Mouse (Mus musculus) adrenal gland, postnatal 14 days (tissue): ENCODE measurements around the gene Mfap1b. TPM values are rescaled to one million over a fixed set of nuclear protein-coding genes. Genes with fewer than 3 reads are reported as not detected.
"Not testable (repeated sequence)": the region's sequence is repeated elsewhere in the genome, so short reads cannot be mapped to it uniquely, and the experiment has no call there.

Experiments
- DNase-seq: peaks from one replicate; pipeline ENCODE4 v3.0.0; 2021; ENCODE audit warnings: mixed read lengths
- long read RNA-seq, 2 experiments: library from polyadenylated mRNA; stranded (forward); transcript quantifications; one replicate each; pipeline ENCODE4 v2.0.0; 2021
- total RNA-seq: library from RNA; stranded (reverse); gene quantifications from 2 replicates; pipeline ENCODE4 v1.2.3, GENCODE M21; 2021

Mfap1b gene
- total RNA-seq = 32.0 and 32.1 TPM in 2 replicates
- long read RNA-seq, experiment 1, transcript Mfap1b-201 (7 exons, 3,362 nt) = major isoform, 79 of 87 reads
- long read RNA-seq, experiment 1, partial matches to known transcripts = 1 of 87 reads
- long read RNA-seq, experiment 1, other reads (novel, unspliced or antisense) = 7 of 87 reads
- long read RNA-seq, experiment 2, transcript Mfap1b-201 (7 exons, 3,362 nt) = major isoform, 44 of 58 reads
- long read RNA-seq, experiment 2, partial matches to known transcripts = 5 of 58 reads
- long read RNA-seq, experiment 2, other reads (novel, unspliced or antisense) = 9 of 58 reads

- DNase-seq = peak; percentile 88
Observed at GRCm38 (mm10) chr2:121473301-121474179, at the start of gene Mfap1b. Gene Mfap1b (minus strand): TSS chr2:121474067.

GRCm38 (mm10) chr2:121522830-121523229, 49.0 kb upstream of the Mfap1b start:
- not testable (repeated sequence) for DNase-seq

GRCm38 (mm10) chr2:121522006-121522405, 48.1 kb upstream of the Mfap1b start:
- no peak for DNase-seq

- DNase-seq = not testable (repeated sequence)
Observed at GRCm38 (mm10) chr2:121518711-121519110, 44.8 kb upstream of the Mfap1b start.

- no peak for DNase-seq
Observed at GRCm38 (mm10) chr2:121518106-121518505, 44.2 kb upstream of the Mfap1b start.

GRCm38 (mm10) chr2:121514211-121514610, 40.3 kb upstream of the Mfap1b start:
- no peak for DNase-seq

- not testable (repeated sequence) for DNase-seq
Observed at GRCm38 (mm10) chr2:121512991-121513765, 39.3 kb upstream of the Mfap1b start.

- DNase-seq = no peak
Observed at GRCm38 (mm10) chr2:121511401-121511800, 37.5 kb upstream of the Mfap1b start.

- DNase-seq = peak; percentile 87
Observed at GRCm38 (mm10) chr2:121509584-121509983, 35.7 kb upstream of the Mfap1b start.

- no peak for DNase-seq
Observed at GRCm38 (mm10) chr2:121507951-121508330, 34.1 kb upstream of the Mfap1b start.

GRCm38 (mm10) chr2:121507173-121507950, 33.5 kb upstream of the Mfap1b start:
- no peak for DNase-seq

GRCm38 (mm10) chr2:121505942-121506882, 32.3 kb upstream of the Mfap1b start, which contains the start of the genes Mfap1a and Wdr76:
Gene Mfap1a (minus strand): TSS chr2:121506665.
Gene Wdr76 (plus strand): TSS chr2:121506723.
- DNase-seq = peak; percentile 91

GRCm38 (mm10) chr2:121501550-121501949, 27.7 kb upstream of the Mfap1b start:
- DNase-seq = not testable (repeated sequence)

GRCm38 (mm10) chr2:121484403-121484802, 10.5 kb upstream of the Mfap1b start:
- DNase-seq = not testable (repeated sequence)

GRCm38 (mm10) chr2:121483576-121483975, 9.7 kb upstream of the Mfap1b start:
- DNase-seq = no peak

- DNase-seq = not testable (repeated sequence)
Observed at GRCm38 (mm10) chr2:121480916-121481315, 7.0 kb upstream of the Mfap1b start.

GRCm38 (mm10) chr2:121480498-121480897, 6.6 kb upstream of the Mfap1b start:
- DNase-seq = peak; percentile 66

- DNase-seq = no peak
Observed at GRCm38 (mm10) chr2:121477491-121478266, 3.8 kb upstream of the Mfap1b start.

- not testable (repeated sequence) for DNase-seq
Observed at GRCm38 (mm10) chr2:121475306-121475705, 1.4 kb upstream of the Mfap1b start.

- peak; percentile 21 for DNase-seq
Observed at GRCm38 (mm10) chr2:121474180-121474535, 291 bp upstream of the Mfap1b start.
